Mouse (Mus musculus): ENCODE data around the gene Xpnpep1.

- TF ChIP-seq CTCF (IDR thresholded peaks at IDR 0.05; ENCODE audit: extremely low read depth, insufficient read depth, low read length) (no peak), POLR2A (IDR thresholded peaks at IDR 0.05; ENCODE audit: extremely low read depth, insufficient read depth, low read length) (no peak)
Measured at GRCm38 (mm10) chr19:53008921-53009320, 31.1 kb downstream of the Xpnpep1 start.
